Mouse (Mus musculus) gastrocnemius, postnatal 25 days (tissue): ENCODE measurements at regions not wholly inside any gene's neighbourhood (a gene's known extent, or its start where the extent isn't known, plus 50 kb on each side); places are given as distances from the start of the nearest gene placed in this dataset.
A peak's percentile ranks its signal among the peaks of the same experiment; 100 is the strongest.

Experiments used
- DNase-seq: peaks from one replicate; pipeline ENCODE4 v3.0.0; 2022

GRCm38 (mm10) chrX:12888708-12889481 lies 127.0 kb upstream of the Med14 start:
- DNase-seq, result no peak

DNA sequence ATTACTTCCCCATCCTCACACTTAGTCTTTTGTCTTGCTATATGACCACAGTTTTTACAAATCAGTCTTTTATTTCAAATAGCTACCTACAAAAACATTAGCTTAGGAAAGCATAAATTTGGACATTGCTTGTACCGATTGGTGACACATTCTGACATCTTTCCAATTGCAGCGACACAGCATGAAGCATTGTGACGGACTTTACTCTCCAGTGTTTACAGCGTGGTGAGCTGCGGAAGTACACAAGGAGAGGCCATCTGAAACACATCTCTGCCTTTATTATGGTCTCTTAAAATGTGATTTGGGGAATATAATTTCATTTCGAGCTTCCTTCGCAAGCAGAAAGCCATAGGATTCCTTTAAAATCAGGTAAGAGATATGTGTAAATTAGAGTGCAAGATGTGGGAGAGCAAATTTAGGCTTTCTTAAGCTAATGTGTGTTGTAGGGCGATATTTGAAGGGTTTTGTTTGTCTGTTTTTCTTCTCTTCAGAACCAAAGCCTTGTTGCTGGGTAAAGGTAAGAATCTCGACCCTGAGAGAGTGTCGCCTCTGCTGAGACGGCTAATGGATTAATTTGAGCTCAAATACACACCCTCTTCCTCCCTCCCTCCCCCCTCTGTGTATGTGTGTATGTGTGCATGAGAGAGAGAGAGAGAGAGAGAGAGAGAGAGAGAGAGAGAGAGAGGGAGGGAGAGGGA lies 126.3 kb upstream of the Med14 start:
- DNase-seq, result no peak

DNA sequence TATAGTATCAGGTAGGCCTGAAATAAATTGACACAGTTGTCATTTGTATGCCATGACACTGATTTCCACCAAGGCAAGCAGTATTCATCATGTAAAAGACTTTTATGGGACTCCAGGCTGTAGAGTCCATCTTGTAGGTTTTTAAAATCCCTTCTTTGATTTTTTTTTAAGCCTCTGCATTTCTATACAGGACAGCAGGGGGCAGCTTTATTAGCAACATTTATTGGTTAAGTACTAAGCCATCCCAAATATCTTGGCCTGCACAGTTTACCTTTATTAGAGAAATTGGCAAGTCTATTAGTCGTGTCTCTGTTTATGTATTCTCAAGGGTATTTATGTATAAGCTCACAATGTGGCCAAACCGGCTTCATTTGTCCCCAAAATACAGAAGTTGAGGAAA lies 125.6 kb upstream of the Med14 start:
- DNase-seq, result no peak

GRCm38 (mm10) chrX:12886160-12887048 lies 124.5 kb upstream of the Med14 start:
- no peak for DNase-seq

DNA sequence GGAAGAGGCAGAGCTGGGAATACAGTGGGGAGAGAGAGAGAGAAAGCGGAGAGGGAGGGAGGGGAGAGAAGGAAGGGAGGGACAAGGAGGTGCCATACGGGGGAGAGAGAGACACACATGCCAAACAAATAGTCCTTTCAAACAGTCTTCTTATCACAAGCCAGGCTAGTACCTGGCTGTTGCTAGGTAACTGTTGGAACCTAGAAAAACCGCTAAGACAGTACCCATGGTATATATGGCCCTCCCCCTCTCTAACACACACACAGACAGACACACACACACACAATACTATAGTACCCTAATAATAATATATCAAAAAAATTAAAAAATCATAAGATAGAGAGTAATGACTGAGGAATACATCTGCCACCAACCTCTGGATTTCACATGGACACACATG lies 117.4 kb upstream of the Med14 start:
- no peak for DNase-seq

DNA sequence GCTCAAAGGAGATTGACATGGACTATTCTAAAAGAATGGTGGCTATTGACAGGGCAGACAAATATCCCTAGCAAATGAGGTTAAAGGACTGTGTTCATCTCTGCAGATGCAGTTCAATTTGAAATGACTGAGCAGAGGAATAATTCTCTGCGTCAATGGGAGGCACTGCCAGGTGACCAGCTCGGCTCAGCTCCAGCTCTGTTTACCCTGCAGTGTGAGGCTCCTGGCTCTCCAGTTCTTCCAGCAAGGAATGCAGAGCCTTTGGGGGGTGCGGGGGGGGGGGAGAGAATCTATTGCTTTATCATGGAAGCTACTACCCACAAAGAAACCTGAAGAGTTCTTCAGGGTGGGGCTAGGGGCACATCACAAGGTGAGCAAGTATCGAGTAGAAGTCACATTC lies 115.6 kb upstream of the Med14 start:
- no peak for DNase-seq

- DNase-seq, result peak; percentile 74
Measured at GRCm38 (mm10) chrX:12873698-12874144, 111.8 kb upstream of the Med14 start.

- no peak for DNase-seq
Measured at GRCm38 (mm10) chrX:12873230-12873629, 111.4 kb upstream of the Med14 start.

GRCm38 (mm10) chrX:12866885-12867498 lies 105.1 kb upstream of the Med14 start:
- no peak for DNase-seq

DNA sequence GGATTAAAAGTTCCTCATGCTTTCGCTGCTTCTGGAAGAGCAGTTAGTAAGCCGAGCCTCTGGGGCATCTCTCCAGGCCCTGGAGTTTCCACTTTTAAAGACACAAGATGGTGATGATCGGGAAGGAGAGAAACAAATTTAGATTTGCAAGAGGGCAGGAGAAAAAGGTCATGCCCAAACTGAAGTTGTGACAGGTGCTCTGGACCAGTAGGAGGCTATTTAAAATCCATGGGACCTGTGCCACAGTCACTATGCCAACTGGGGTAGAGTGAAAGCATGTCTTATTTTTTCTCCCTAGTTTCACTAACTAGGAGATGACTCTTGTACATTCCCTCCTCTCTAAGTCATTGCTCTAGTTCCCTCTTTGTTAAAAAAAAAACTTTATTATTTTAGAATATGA lies 104.3 kb upstream of the Med14 start:
- DNase-seq, result peak; percentile 23

DNA sequence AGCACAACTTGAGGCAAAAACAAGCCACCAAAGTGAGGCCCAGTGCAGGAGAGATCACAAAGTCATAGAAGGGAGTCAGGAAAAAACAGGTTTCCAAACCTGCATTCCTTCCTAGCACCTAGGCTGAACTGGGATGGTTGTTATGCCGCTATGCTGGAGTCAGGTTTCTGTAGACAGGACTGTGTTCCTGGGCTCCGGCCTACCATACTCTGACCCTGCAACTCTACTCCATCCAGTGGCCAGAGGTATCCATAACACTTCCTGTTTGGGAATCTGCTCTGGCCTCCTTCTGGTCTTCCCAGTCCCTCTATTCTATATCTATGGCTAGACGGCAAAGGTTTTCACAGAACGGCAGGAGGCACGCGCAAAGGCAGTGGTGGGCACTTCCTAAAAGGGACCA lies 98.3 kb upstream of the Med14 start:
- no peak for DNase-seq

- DNase-seq, result no peak
Measured at GRCm38 (mm10) chrX:12858757-12859156, 96.9 kb upstream of the Med14 start.

DNA sequence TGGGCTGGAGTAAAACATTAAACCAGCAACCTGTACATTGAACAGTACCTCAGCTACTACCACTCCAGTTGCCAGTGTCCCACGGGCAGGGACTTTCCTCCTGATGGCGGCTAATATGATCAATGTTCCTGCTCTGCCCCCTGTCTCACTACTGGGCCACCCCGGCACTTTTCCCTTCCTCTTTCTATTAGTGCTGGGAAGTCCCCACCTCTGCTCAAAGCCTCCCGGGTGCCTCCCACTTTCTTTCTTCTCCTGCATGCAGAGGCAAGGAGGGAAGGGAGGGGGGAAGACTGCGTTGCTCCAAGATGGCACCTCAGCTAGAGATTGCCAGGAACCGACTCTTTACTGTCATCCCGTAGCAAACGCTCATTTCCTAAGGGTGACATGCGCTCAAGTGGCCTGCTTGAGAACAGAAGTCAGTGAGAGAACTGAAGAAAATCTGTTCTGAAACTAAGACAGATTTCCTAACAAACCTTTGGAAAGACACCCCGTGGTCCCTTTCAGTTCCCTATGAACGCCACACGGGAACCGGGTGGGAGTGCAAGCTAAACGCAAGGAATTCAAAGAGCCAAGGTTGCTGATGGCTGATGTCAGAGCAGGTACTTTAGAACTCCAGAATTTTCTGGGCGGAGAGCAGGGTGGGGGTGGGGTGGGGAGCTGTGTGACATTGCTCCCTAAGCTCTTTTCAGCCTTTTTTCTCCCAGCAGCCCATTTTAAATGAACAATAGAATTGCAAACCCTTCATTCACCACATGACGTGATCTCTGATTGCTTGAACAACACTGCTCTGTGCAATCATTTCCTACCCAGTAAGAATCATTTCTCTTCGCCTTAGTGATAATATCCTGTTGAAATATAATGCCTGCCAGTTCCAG lies 96.2 kb upstream of the Med14 start:
- no peak for DNase-seq

GRCm38 (mm10) chrX:12855425-12855824 lies 93.6 kb upstream of the Med14 start:
- DNase-seq, result peak; percentile 56

DNA sequence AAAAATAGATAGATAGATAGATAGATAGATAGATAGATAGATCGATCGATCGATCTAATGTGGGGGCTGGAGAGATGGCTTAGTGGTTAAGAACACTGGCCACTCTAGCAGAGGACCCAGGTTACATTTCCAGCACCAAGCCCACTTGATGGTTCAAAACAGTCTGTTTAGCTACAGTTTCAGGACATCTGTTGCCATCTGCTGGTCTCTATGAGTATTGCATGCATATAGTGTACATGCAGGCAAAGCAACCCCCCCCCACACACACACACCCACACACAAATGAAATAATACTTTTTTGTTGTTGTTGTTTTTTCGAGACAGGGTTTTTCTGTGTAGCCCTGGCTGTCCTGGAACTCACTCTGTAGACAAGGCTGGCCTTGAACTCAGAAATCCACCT lies 89.8 kb upstream of the Med14 start:
- no peak for DNase-seq

DNA sequence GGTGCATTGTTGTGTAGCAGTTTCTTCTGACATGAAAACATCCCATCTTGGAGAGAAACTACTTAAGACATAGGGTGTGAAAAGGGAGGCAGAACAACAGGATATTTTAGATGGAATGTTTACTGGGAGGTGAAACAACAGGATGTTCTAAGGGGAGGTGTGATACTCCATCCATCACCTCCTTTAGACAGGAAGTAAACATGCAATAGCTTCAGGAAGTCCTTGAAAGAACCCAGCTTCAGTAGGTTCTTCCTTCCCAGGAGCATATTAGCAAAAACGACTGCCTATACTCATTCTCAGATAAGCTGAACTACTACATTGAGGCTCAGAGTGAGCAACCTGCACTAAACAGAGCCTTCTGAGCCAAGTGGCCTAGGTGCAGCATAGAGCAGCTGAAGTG lies 82.6 kb upstream of the Med14 start:
- no peak for DNase-seq

DNA sequence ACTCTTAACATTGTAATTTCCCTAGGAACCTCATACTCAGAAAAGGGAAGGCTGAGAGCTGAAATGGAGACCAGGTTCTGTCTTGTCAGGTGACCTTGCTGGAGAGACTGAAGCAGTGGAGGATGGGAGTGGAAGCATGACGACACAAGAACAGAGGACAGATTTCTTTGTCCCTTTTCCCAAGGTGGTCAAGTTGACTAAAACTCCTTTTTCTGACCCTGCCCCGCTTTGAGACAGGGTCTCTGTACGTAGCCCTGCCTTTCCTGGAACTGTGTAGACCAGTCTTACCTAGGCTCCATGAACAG lies 79.1 kb upstream of the Med14 start:
- DNase-seq, result no peak

GRCm38 (mm10) chrX:12840160-12841020 lies 78.5 kb upstream of the Med14 start:
- DNase-seq, result peak; percentile 81

- peak; percentile 11 for DNase-seq
Measured at GRCm38 (mm10) chrX:12839406-12840159, 77.7 kb upstream of the Med14 start.

GRCm38 (mm10) chrX:12837821-12838220 lies 75.9 kb upstream of the Med14 start:
- no peak for DNase-seq
